Mouse (Mus musculus) midbrain, embryonic 10.5 days (tissue): ENCODE measurements around the gene Rad54l2. TPM values are rescaled to one million over a fixed set of nuclear protein-coding genes. Genes with fewer than 3 reads are reported as not detected.
A peak's percentile ranks its signal among the peaks of the same experiment; 100 is the strongest.

Experiments
- DNase-seq: peaks from one replicate; pipeline ENCODE4 v3.0.0-alpha.2; 2017; ENCODE audit warnings: low spot score
- H3K27ac ChIP-seq: fragments of 300-500 bp; sonication (generic); replicated peaks from 2 replicates; pipeline ENCODE4 v1.5.1; 2016; ENCODE audit warnings: mild to moderate bottlenecking
- H3K27me3 ChIP-seq: fragments of 300-500 bp; sonication (generic); 2 replicates; pipeline ENCODE4 v1.6.1; 2016; ENCODE audit warnings: low read depth, mild to moderate bottlenecking; ENCODE audit not compliant: poor library complexity, severe bottlenecking
- H3K36me3 ChIP-seq: fragments of 300-500 bp; sonication (generic); 2 replicates; pipeline ENCODE4 v1.6.1; 2016; ENCODE audit warnings: mild to moderate bottlenecking, moderate library complexity
- H3K4me1 ChIP-seq: fragments of 300-500 bp; sonication (generic); 2 replicates; pipeline ENCODE4 v1.6.1; 2016
- H3K4me3 ChIP-seq: fragments of 300-500 bp; sonication (generic); 2 replicates; pipeline ENCODE4 v1.5.1; 2016; ENCODE audit warnings: mild to moderate bottlenecking, moderate library complexity
- H3K9me3 ChIP-seq: fragments of 300-500 bp; sonication (generic); replicated peaks from 2 replicates; pipeline ENCODE4 v1.6.1; 2016; ENCODE audit warnings: mild to moderate bottlenecking
- WGBS: fragments of 180-500 bp; shearing (Covaris S2); methylation state at CpG from one replicate; pipeline ENCODE4 v1.1.7; 2016; 5-methylcytosine and 5-hydroxymethylcytosine counted together
- polyA plus RNA-seq: library from polyadenylated mRNA; unstranded; fragments of >200 nt; fragmentation: Nextera tagmentation; extraction: Ambion mirVana; gene quantifications from 2 replicates; pipeline ENCODE4 v1.2.1, GENCODE M21; 2016

The Rad54l2 gene
- polyA plus RNA-seq, 1 experiment from 2014 or later: 9.0 TPM

DNA sequence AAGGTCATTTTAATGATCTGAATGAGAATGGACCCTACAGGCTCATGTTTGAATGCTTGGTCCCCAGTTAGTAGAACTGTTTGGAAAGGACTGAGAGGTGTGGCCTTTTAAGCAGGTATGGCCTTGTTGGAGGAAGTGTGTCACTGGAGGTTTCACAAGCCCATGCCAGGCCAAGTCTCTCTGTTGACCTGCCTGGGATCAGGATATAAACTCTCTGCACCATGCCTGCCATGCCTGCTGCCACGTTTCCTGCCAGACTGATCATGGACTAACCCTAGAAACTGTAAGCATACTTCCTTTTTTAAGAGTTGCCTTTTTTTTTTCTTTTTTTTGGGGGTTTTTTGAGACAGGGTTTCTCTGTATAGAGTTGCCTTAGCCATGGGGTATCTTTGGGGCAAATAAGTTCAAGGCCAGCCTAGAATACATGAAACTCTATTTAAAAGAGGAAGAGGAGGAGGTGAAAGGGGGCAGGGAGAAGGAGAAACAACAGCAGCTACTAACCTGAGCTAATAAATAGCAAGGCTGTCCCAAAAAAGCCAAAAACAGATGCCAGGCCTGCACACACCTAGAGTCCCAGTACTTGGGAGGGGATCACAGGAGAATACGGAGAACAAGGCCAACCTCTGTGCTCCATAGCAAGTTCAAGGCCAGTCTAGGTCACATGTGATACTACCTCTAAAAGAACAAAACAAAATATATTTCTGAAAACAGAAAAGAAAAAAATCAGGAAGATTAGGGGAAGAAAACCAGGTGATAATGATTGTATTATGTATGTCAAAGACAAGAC is 50.6 kb downstream of the Rad54l2 start:
- H3K4me3 ChIP-seq: no peak overlapping the region
- 96% methylated on average over 2 of the region's 2 CpGs for WGBS

DNA sequence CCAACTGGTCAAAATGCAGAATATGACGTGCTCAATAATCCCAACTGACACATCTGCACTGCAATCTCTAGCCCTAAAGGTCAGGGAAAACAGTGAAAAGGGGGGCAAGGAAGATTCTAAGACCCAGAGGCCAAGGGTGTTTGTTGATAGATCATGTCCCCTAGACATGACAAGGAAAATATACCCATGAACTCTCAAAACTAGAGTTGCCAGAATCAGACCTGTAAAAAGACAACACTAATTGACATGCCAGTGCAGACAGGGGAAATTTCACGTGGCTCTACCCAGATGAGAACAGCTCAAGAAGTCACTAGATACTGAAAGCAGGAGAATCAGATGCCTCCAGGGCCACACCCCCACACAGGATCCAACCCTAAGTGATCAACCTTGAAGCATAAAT is 55.3 kb downstream of the Rad54l2 start:
- DNase-seq: no peak
- Histone ChIP-seq H3K4me3 (no peak overlapping the region), H3K9me3 (no peaks in the 10 kb centered on the region), H3K27ac (no peak overlapping the region), H3K4me1 (no peaks in the 10 kb centered on the region), H3K36me3 (peaks cover 15% of the 10 kb centered on the region), H3K27me3 (no peaks in the 10 kb centered on the region)
- WGBS: 89% methylated on average over 2 of the region's 2 CpGs

More for the DNA sequence above, 50.6 kb downstream of the Rad54l2 start:
- DNase-seq: no peak
- Histone ChIP-seq H3K27me3 (no peaks in the 10 kb centered on the region), H3K9me3 (0 out of 2 replicates have a peak, but pooled peaks cover 5% of the 10 kb centered on the region), H3K4me1 (no peaks in the 10 kb centered on the region), H3K27ac (no peak overlapping the region), H3K36me3 (peaks cover 41% of the 10 kb centered on the region)

DNA sequence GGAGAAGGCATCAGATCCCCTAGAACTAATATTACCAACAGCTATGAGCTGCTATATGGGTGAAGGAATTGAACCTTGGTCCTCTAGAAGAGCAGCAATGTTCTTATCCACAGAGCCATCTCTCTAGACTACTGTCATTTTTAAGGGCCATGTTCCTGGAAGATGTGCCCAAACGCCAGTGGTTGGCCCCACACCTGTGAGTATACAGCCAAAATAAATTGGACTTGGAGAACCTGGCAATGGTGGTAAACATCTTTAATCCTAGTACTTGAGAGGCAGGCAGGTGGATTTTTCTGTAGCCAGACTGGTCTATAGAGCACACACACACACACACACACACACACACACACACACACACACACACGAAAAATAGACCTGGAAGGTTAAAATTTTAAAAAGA is 59.6 kb downstream of the Rad54l2 start:
- H3K4me1 ChIP-seq: no peaks in the 10 kb centered on the region
- no peaks in the 10 kb centered on the region for H3K27me3 ChIP-seq
- H3K36me3 ChIP-seq: no peaks in the 10 kb centered on the region
- H3K9me3 ChIP-seq: no peaks in the 10 kb centered on the region
- 88% methylated on average over 2 of the region's 2 CpGs for WGBS
- DNase-seq: no peak
- no peak overlapping the region for H3K4me3 ChIP-seq
- no peak overlapping the region for H3K27ac ChIP-seq

DNA sequence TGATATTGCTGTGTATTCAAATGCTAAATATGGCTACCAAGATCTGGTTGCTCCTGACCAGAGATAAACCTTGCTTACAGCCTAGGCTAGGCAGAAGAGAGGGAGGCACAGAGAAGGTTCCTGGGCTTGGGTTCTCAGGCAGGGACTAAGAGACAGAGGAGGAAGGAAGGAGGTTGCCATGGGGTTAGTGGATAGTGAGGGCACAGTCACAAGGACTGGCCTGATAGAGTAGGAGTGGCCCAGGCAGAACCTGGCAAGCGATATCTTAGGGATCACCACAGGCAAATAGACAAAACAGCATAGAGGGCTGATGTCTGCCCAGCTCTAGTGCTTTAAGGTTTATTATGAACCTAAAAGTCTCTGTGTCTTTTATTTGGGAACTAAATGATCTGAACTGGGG is 62.1 kb downstream of the Rad54l2 start:
- peaks cover 10% of the 10 kb centered on the region; the same call in 1 of the 2 replicates for H3K36me3 ChIP-seq
- H3K9me3 ChIP-seq: no peaks in the 10 kb centered on the region
- no peak overlapping the region for H3K4me3 ChIP-seq
- no peaks in the 10 kb centered on the region for H3K4me1 ChIP-seq
- no peaks in the 10 kb centered on the region for H3K27me3 ChIP-seq
- H3K27ac ChIP-seq: no peak overlapping the region
- 93% methylated on average over 1 of the region's 1 CpGs for WGBS
- no peak for DNase-seq

DNA sequence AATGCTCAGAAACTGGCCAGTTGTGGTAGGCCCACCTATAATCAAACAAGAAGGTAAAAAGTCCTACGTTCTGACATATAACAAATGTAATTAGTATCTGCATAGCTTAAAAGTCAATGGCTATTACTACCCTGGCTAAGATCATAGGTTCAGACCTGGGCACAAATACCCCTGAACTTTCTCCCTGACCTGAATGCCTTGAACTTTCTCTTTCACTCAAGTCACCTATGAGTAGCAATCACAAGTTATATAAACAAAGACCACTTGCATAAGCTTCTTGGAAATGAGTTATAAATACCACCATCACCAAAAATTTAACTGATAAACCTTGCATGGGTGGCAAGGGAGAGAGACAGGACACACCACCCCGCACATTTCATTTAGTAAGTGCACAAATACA is 63.6 kb downstream of the Rad54l2 start:
- Histone ChIP-seq H3K36me3 (peaks cover 20% of the 10 kb centered on the region), H3K27ac (no peak overlapping the region), H3K4me3 (no peak overlapping the region), H3K27me3 (no peaks in the 10 kb centered on the region), H3K9me3 (no peaks in the 10 kb centered on the region), H3K4me1 (no peaks in the 10 kb centered on the region)
- WGBS: 93% methylated on average over 2 of the region's 2 CpGs
- no peak for DNase-seq

DNA sequence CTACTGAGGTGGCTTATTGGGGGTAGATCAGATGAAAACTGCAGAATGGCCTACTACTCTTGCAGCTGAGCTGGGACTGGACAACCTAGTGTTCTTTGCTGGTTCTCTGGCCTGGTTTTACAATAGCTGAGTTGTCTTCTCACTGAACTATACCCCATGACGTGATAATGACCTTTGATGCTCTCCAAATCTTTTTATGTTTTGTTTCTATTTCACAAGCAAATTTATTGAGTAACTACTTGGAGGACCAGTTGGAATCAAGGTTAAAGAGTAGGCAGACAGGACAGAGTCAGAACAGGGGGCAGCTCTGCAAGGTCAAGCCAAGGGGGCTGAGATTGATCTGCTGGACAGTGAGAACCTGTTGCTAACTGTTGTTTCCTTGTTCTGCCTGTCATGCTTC is 64.1 kb downstream of the Rad54l2 start:
- no peak overlapping the region for H3K4me3 ChIP-seq
- DNase-seq: no peak
- no peaks in the 10 kb centered on the region for H3K9me3 ChIP-seq
- no peaks in the 10 kb centered on the region for H3K4me1 ChIP-seq
- no peak overlapping the region for H3K27ac ChIP-seq
- 91% methylated on average over 1 of the region's 1 CpGs for WGBS
- peaks cover 26% of the 10 kb centered on the region for H3K36me3 ChIP-seq
- no peaks in the 10 kb centered on the region for H3K27me3 ChIP-seq

DNA sequence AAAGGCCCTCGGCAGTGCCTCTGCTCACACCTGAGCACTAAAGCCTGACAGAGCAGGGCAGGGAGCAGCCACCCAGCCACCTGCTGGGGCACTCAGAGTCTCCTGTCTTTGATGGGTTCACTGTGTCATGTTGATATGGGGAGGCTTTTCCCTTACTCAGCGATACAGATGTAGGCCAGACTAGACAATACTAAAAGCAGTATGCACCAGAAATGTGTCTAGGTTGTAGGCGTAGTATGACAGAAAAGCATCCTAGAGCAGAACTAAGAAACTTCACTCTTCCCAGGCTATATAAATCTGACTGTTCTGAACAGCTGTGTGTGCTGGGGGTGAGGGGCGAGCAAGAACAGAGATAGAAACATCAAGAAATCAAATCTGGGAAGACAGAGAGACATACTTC is 72.3 kb downstream of the Rad54l2 start:
- Histone ChIP-seq H3K27me3 (no peaks in the 10 kb centered on the region), H3K9me3 (no peaks in the 10 kb centered on the region), H3K27ac (no peak overlapping the region), H3K36me3 (peaks cover 96% of the 10 kb centered on the region), H3K4me1 (no peaks in the 10 kb centered on the region), H3K4me3 (no peak overlapping the region)
- DNase-seq: no peak
- 94% methylated on average over 4 of the region's 4 CpGs for WGBS

DNA sequence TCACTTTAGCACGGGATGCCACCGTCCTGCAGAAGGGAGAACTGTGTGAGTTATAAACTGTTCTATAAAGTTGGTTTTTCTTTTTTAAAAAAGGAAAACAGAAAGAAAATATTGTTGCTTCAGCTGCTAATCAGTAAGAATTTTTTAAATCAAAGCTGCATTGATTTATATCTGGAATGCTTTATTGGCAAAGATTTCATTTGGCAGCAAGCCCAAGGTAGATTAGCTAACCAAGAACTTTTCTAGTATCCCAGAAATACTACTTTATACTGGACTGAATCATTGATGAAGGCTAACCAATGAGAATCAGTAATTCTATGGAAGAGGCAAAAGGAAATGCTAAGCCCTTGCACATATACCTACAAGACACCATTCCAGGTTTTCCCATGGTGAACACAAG is 72.8 kb downstream of the Rad54l2 start:
- H3K27me3 ChIP-seq: no peaks in the 10 kb centered on the region
- DNase-seq: no peak
- WGBS: 91% methylated on average over 2 of the region's 2 CpGs
- H3K4me3 ChIP-seq: no peak overlapping the region
- peaks cover 97% of the 10 kb centered on the region for H3K36me3 ChIP-seq
- H3K27ac ChIP-seq: no peak overlapping the region
- no peaks in the 10 kb centered on the region for H3K4me1 ChIP-seq
- H3K9me3 ChIP-seq: no peaks in the 10 kb centered on the region

DNA sequence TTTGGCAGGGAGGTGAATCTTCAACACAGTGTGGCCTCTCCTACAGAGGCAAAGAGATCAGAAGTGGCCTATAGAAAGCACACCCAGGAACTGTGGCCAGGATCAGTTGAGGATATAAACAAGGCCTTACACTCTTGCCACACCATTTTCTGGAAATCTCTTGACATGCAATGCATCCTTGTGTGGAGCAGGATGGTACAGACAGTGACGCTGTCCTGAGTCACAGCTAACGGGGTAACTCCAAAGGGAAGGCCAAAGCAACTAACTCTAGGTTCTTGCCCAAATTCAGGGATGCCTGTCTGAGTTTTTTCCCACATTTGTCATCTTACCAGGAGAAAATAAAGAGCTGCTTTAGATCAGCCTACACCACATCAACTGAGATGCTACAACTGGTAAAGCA is 76.5 kb downstream of the Rad54l2 start:
- Histone ChIP-seq H3K27me3 (no peaks in the 10 kb centered on the region), H3K4me1 (no peaks in the 10 kb centered on the region), H3K36me3 (peaks cover 98% of the 10 kb centered on the region), H3K27ac (no peak overlapping the region), H3K9me3 (no peaks in the 10 kb centered on the region), H3K4me3 (no peak overlapping the region)
- no peak for DNase-seq
- WGBS: 97% methylated on average over 2 of the region's 2 CpGs

DNA sequence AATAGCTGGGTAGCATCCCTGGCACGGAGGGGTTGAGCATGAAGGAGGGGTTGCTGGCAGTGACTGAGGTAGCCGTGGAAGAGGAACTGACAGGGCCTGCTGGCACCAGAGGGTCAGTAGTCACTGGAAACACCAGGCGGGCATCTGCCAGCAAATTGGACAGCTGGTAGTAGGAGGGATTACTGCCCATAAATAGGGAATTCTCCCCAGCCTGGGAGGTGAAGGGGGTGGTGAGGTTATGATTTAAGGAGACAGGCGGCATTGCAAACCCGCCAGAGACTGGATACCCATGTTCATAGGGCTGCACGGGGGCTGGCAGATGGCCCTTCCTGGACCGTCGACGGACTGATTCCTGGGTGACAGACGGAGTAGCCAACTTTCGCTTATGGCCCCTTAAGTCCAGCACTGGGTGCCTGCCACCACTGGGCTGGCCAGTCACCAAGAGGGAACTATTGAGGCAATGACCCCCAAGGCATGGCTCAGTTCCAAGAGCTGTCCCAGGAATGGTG is 96.0 kb downstream of the Rad54l2 start:
- WGBS: 96% methylated on average over 11 of the region's 11 CpGs
- Histone ChIP-seq H3K27ac (no peak overlapping the region), H3K4me1 (no peaks in the 10 kb centered on the region), H3K4me3 (no peak overlapping the region), H3K9me3 (no peaks in the 10 kb centered on the region), H3K27me3 (no peaks in the 10 kb centered on the region), H3K36me3 (peaks cover 70% of the 10 kb centered on the region)
- DNase-seq: no peak

DNA sequence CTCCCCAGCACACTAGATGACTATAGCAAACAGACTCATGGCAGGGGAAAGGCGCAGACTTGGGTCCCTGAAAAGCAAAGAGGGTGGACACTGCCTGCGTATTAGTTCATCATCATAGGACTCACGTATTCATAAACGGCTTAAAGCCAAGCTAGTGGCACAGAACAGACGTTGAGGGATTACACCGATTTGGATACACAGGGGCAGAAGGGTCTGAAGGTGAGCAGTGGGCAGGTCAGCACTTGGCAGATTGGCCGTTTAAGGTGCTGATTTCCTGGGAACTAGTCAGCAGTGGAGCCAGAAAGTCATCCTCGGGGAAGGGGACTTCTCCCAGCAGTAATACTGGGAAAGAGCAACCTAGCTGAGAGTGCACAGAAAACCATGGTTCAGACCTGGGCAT is 100.2 kb downstream of the Rad54l2 start:
- peaks cover 6% of the 10 kb centered on the region; the same call in 1 of the 2 replicates for H3K27me3 ChIP-seq
- peaks cover 28% of the 10 kb centered on the region for H3K36me3 ChIP-seq
- peaks cover 36% of the 10 kb centered on the region for H3K4me1 ChIP-seq
- no peaks in the 10 kb centered on the region for H3K9me3 ChIP-seq
- DNase-seq: no peak
- H3K4me3 ChIP-seq: no peak overlapping the region
- 84% methylated on average over 8 of the region's 8 CpGs for WGBS
- H3K27ac ChIP-seq: no peak overlapping the region

DNA sequence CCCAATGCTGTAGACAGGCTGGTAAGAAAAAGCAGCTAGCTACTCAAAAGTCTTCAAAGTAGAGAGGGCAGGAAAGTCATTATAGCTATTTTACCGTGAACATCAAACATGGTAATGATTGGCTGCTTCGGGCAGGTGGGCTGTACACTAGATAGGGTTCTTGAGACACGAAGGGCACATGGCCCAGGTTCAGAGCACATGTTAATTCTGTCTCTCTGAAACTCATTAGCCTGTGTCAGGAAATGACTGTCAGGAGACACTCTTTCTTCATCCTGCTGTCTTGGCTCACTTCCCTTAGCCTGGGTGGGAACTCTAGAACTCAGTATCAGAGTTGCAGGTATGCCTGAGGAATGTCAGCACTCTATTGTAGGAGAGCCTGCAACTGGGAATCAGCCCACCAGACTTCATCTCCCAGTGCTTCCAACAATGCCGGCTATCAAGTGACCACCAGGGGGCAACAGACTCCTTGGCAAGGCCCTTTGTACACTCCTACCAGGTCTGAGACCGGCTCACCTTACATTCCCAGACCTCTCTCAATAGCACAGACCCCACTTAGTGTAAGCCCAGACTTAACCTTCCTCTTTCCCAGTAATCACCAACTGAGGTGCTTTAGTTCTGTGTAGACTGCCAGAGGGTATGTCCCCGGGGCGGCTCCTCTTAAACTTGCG is 101.9 kb downstream of the Rad54l2 start:
- Histone ChIP-seq H3K27ac (0 out of 2 replicates have a peak overlapping the region, but pooled peaks have one; percentile 17), H3K36me3 (peaks cover 11% of the 10 kb centered on the region), H3K4me1 (peaks cover 36% of the 10 kb centered on the region), H3K27me3 (peaks cover 6% of the 10 kb centered on the region; the same call in 1 of the 2 replicates), H3K4me3 (no peak overlapping the region; the same call in 1 of the 2 replicates), H3K9me3 (no peaks in the 10 kb centered on the region)
- WGBS: 40% methylated on average over 8 of the region's 8 CpGs
- DNase-seq: peak; percentile 79
